Mouse (Mus musculus) c-Kit-positive CD71-positive TER-119-positive erythroid progenitor cells, embryonic 14.5 days (primary cell): ENCODE results near the gene Ring1.
"Not testable (repeated sequence)": the region's sequence is repeated elsewhere in the genome, so short reads cannot be mapped to it uniquely, and the experiment has no call there.

ENCODE experiments used
- DNase-seq: peaks from one replicate; pipeline ENCODE4 v3.0.0-alpha.2; 2013; ENCODE audit warnings: low spot score

Ring1 gene

GRCm38 (mm10) chr17:34028501-34029149, 4.1 kb upstream of the Ring1 start:
- DNase-seq = no peak

- peak; percentile 90 for DNase-seq
Observed at GRCm38 (mm10) chr17:34027656-34028223, 3.3 kb upstream of the Ring1 start, which contains the start of gene H2-Ke6. Gene H2-Ke6 (minus strand): TSS chr17:34028060.

GRCm38 (mm10) chr17:34026917-34027655, 2.6 kb upstream of the Ring1 start:
- DNase-seq = no peak

- DNase-seq = no peak
Observed at GRCm38 (mm10) chr17:34026221-34026620, 1.7 kb upstream of the Ring1 start.

GRCm38 (mm10) chr17:34025756-34026151, 1.3 kb upstream of the Ring1 start:
- no peak for DNase-seq

- DNase-seq = no peak
Observed at GRCm38 (mm10) chr17:34024861-34025755, 628 bp upstream of the Ring1 start.

GRCm38 (mm10) chr17:34023678-34024077, 802 bp downstream of the Ring1 start:
- no peak for DNase-seq

- no peak for DNase-seq
Observed at GRCm38 (mm10) chr17:34022987-34023386, 1.5 kb downstream of the Ring1 start.

- no peak for DNase-seq
Observed at GRCm38 (mm10) chr17:34022414-34022783, 2.1 kb downstream of the Ring1 start.

- DNase-seq = no peak
Observed at GRCm38 (mm10) chr17:34021539-34022413, 2.7 kb downstream of the Ring1 start.

GRCm38 (mm10) chr17:34013436-34013835, 11.0 kb downstream of the Ring1 start:
- no peak for DNase-seq

- DNase-seq = no peak
Observed at GRCm38 (mm10) chr17:34010156-34010555, 14.3 kb downstream of the Ring1 start.

- DNase-seq = no peak
Observed at GRCm38 (mm10) chr17:34006570-34006969, 17.9 kb downstream of the Ring1 start.

GRCm38 (mm10) chr17:34003426-34003825, 21.1 kb downstream of the Ring1 start:
- DNase-seq = no peak

GRCm38 (mm10) chr17:34000796-34001195, 23.7 kb downstream of the Ring1 start:
- not testable (repeated sequence) for DNase-seq

- DNase-seq = peak; percentile 62
Observed at GRCm38 (mm10) chr17:34000150-34000537, 24.3 kb downstream of the Ring1 start, which contains the start of gene H2-K1. Gene H2-K1 (minus strand): TSS chr17:34000347.

- DNase-seq = no peak
Observed at GRCm38 (mm10) chr17:33999341-34000149, 24.9 kb downstream of the Ring1 start.

GRCm38 (mm10) chr17:33998697-33999096, 25.8 kb downstream of the Ring1 start:
- DNase-seq = not testable (repeated sequence)

GRCm38 (mm10) chr17:33997025-33997424, 27.5 kb downstream of the Ring1 start:
- not testable (repeated sequence) for DNase-seq

GRCm38 (mm10) chr17:33995651-33996050, 28.8 kb downstream of the Ring1 start:
- no peak for DNase-seq
